In genomic region chr9:20694721-20695235, GRCm38 (mm10) we compare ENCODE assay signal across 9 mouse cellular contexts. TPM values are rescaled to one million over a fixed set of nuclear protein-coding genes. Genes with fewer than 3 reads are reported as not detected.
A peak's percentile ranks its signal among the peaks of the same experiment; 100 is the strongest.
DNase-seq lines count a peak whose midpoint lies in the region; ATAC-seq and TF ChIP-seq lines count a peak whose summit lies in the region.
"Had no signal": no experiment of that assay in that cellular context is flagged by ENCODE, and none has a peak within 500 bp of the region (broad histone marks: within the 10 kb centered on the region; RNA-seq: fewer than 3 reads in every experiment).

No protein-coding gene starts in this region.

- H3K36me3 ChIP-seq in megakaryocyte, embryonic 14.5 days (replicated peaks; ENCODE audit: low read length) = no peaks in the 10 kb centered on the region
- H3K36me3 ChIP-seq in limb, embryonic 14.5 days (ENCODE audit: control insufficient read depth, insufficient read depth, low read length) = no peaks in the 10 kb centered on the region
- no peaks in the 10 kb centered on the region for H3K36me3 ChIP-seq in stomach, embryonic 14.5 days (ENCODE audit: control insufficient read depth, insufficient read depth, low read length)

- H3K9me3 ChIP-seq in megakaryocyte, embryonic 14.5 days = peaks cover 35% of the 10 kb centered on the region
- no peaks in the 10 kb centered on the region for H3K9me3 ChIP-seq in limb, embryonic 14.5 days (ENCODE audit: control insufficient read depth, low read length)
- H3K9me3 ChIP-seq in stomach, embryonic 14.5 days (ENCODE audit: control insufficient read depth, low read depth, low read length) = no peaks in the 10 kb centered on the region

- peak overlapping the region; percentile 75 for H3K4me3 ChIP-seq in megakaryocyte, embryonic 14.5 days (replicated peaks)
- H3K4me3 ChIP-seq in limb, embryonic 14.5 days (replicated peaks; ENCODE audit: low read length) = peak overlapping the region; percentile 28
- peak overlapping the region; percentile 21 for H3K4me3 ChIP-seq in stomach, embryonic 14.5 days (ENCODE audit: low read depth, low read length)

- H3K27me3 ChIP-seq in megakaryocyte, embryonic 14.5 days (replicated peaks) = peaks cover 61% of the 10 kb centered on the region
- peaks cover 20% of the 10 kb centered on the region; the same call in 1 of the 2 replicates for H3K27me3 ChIP-seq in limb, embryonic 14.5 days (ENCODE audit: control insufficient read depth, insufficient read depth, low read length)
- H3K27me3 ChIP-seq in stomach, embryonic 14.5 days (ENCODE audit: control insufficient read depth, insufficient read depth, low read length) = 0 out of 2 replicates have a peak, but pooled peaks cover 3% of the 10 kb centered on the region

- intact Hi-C loops in gastrocnemius, postnatal 36 days (cut with DNase I) = no loop called here

- TF ChIP-seq POLR2A in limb, embryonic 14.5 days (IDR thresholded peaks at IDR 0.05; ENCODE audit: borderline replicate concordance, extremely low read depth, insufficient read depth, insufficient read length) = no peak

- 4% methylated on average over 24 of the region's 25 CpGs for WGBS in limb, embryonic 14.5 days
- WGBS in stomach, embryonic 14.5 days = 5% methylated on average over 25 of the region's 25 CpGs

- no peak overlapping the region for H3K27ac ChIP-seq in limb, embryonic 14.5 days (replicated peaks; ENCODE audit: low read depth, low read length)
- no peak overlapping the region for H3K27ac ChIP-seq in stomach, embryonic 14.5 days (ENCODE audit: low read length)

- ATAC-seq in megakaryocyte, adult 5-6 weeks (ENCODE audit: poor library complexity, severe bottlenecking) = no peak
- ATAC-seq in limb, embryonic 14.5 days (ENCODE audit: low FRiP score, low read depth) = no peak
- ATAC-seq in stomach, embryonic 14.5 days (ENCODE audit: insufficient number of reproducible peaks, insufficient read depth, low FRiP score, low read depth) = no peak
- ATAC-seq in erythroid progenitor cell, adult 5-6 weeks (replicated peaks; ENCODE audit: low FRiP score, poor library complexity, severe bottlenecking) = no peak

- H3K9ac ChIP-seq in limb, embryonic 14.5 days (ENCODE audit: low read depth, low read length, severe bottlenecking) = peak overlapping the region; percentile 36; the same call in 1 of the 2 replicates
- H3K9ac ChIP-seq in stomach, embryonic 14.5 days (replicated peaks; ENCODE audit: low read depth, low read length) = no peak overlapping the region; the same call in 1 of the 2 replicates

- H3K4me2 ChIP-seq in limb, embryonic 14.5 days (replicated peaks; ENCODE audit: low read depth, low read length, severe bottlenecking) = peak overlapping the region; percentile 44
- H3K4me2 ChIP-seq in stomach, embryonic 14.5 days (replicated peaks; ENCODE audit: low read depth, low read length) = peak overlapping the region; percentile 44

- peaks cover 4% of the 10 kb centered on the region; the same call in 1 of the 2 replicates for H3K4me1 ChIP-seq in megakaryocyte, embryonic 14.5 days
- 0 out of 2 replicates have a peak, but pooled peaks cover 6% of the 10 kb centered on the region for H3K4me1 ChIP-seq in limb, embryonic 14.5 days (ENCODE audit: control insufficient read depth, insufficient read depth, low read length)
- H3K4me1 ChIP-seq in stomach, embryonic 14.5 days (ENCODE audit: control insufficient read depth, insufficient read depth, low read length) = no peaks in the 10 kb centered on the region

- peak; percentile 42 for DNase-seq in cerebellum, postnatal 10 days
- no peak for DNase-seq in cerebellum, adult 11 months
- no peak for DNase-seq in limb, embryonic 14.5 days (ENCODE audit: low spot score)
- no peak for DNase-seq in gastrocnemius, postnatal 36 days

RNA-seq across cellular contexts. Expression of gene Pin1, which starts 42.9 kb away (rescaled TPM):
- 8.5 and 31.8 TPM in 2 replicates for polyA plus RNA-seq in megakaryocyte, embryonic 14.5 days (2012; ENCODE audit: insufficient read depth, low replicate concordance)
- total RNA-seq in megakaryocyte, adult 5-6 weeks (2015) = 10.2 and 10.6 TPM in 2 replicates
- 7.5 and 9.8 TPM in 2 replicates for total RNA-seq in megakaryocyte, adult 5-6 weeks (2017)
- 25.2 and 28.0 TPM in 2 replicates for polyA plus RNA-seq in limb, embryonic 14.5 days (2012; rRNA removed)
- 47.8 and 51.2 TPM in 2 replicates for polyA plus RNA-seq in limb, embryonic 14.5 days (2014; fragmentation: Nextera tagmentation; extraction: Ambion mirVana)
- polyA plus RNA-seq in stomach, embryonic 14.5 days (2014; fragmentation: Nextera tagmentation; extraction: Ambion mirVana) = 45.7 and 46.5 TPM in 2 replicates
- 4.2 and 10.1 TPM in 2 replicates for total RNA-seq in erythroid progenitor cell, adult 5-6 weeks (2015; ENCODE audit: low replicate concordance)
- total RNA-seq in erythroid progenitor cell, adult 5-6 weeks (2017; ENCODE audit: low replicate concordance) = 6.3 and 8.5 TPM in 2 replicates
- 10 to 100 TPM; 12.6 to 13.4 TPM for total RNA-seq in gastrocnemius, postnatal 36 days (2021)

RNA-seq across cellular contexts. Expression of gene Fbxl12, which starts 50.2 kb away (rescaled TPM):
- polyA plus RNA-seq in megakaryocyte, embryonic 14.5 days (2012; ENCODE audit: insufficient read depth, low replicate concordance) = 20.8 and 31.8 TPM in 2 replicates
- total RNA-seq in megakaryocyte, adult 5-6 weeks (2015) = 14.4 and 20.1 TPM in 2 replicates
- total RNA-seq in megakaryocyte, adult 5-6 weeks (2017) = 4.1 and 4.5 TPM in 2 replicates
- 41.5 and 52.8 TPM in 2 replicates for polyA plus RNA-seq in limb, embryonic 14.5 days (2012; rRNA removed)
- 11.9 and 12.9 TPM in 2 replicates for polyA plus RNA-seq in limb, embryonic 14.5 days (2014; fragmentation: Nextera tagmentation; extraction: Ambion mirVana)
- polyA plus RNA-seq in stomach, embryonic 14.5 days (2014; fragmentation: Nextera tagmentation; extraction: Ambion mirVana) = 12.2 and 13.5 TPM in 2 replicates
- total RNA-seq in erythroid progenitor cell, adult 5-6 weeks (2015; ENCODE audit: low replicate concordance) = 21.3 and 21.8 TPM in 2 replicates
- 4.6 and 11.6 TPM in 2 replicates for total RNA-seq in erythroid progenitor cell, adult 5-6 weeks (2017; ENCODE audit: low replicate concordance)
- 1 to 10 TPM; 4.7 to 6.0 TPM for total RNA-seq in gastrocnemius, postnatal 36 days (2021)

RNA-seq across cellular contexts. Expression of gene Olfm2, which starts 51.4 kb away (rescaled TPM):
- polyA plus RNA-seq in megakaryocyte, embryonic 14.5 days (2012; ENCODE audit: insufficient read depth, low replicate concordance) = 0.16 TPM in 1 of 2 replicates, not detected in the other
- not detected in 2 replicates for total RNA-seq in megakaryocyte, adult 5-6 weeks (2015)
- not detected in 2 replicates for total RNA-seq in megakaryocyte, adult 5-6 weeks (2017)
- 6.9 and 8.8 TPM in 2 replicates for polyA plus RNA-seq in limb, embryonic 14.5 days (2012; rRNA removed)
- 4.8 and 6.5 TPM in 2 replicates for polyA plus RNA-seq in limb, embryonic 14.5 days (2014; fragmentation: Nextera tagmentation; extraction: Ambion mirVana)
- polyA plus RNA-seq in stomach, embryonic 14.5 days (2014; fragmentation: Nextera tagmentation; extraction: Ambion mirVana) = 8.0 and 8.6 TPM in 2 replicates
- total RNA-seq in erythroid progenitor cell, adult 5-6 weeks (2015; ENCODE audit: low replicate concordance) = not detected in 2 replicates
- total RNA-seq in erythroid progenitor cell, adult 5-6 weeks (2017; ENCODE audit: low replicate concordance) = not detected in 2 replicates
- total RNA-seq in gastrocnemius, postnatal 36 days (2021) = under 1 TPM in 1 of 2 experiments, not detected in 1; 0.13 TPM
- total RNA-seq: common myeloid progenitor, adult 5-6 weeks had no signal

RNA-seq across cellular contexts. Expression of gene Ubl5, which starts 52.1 kb away (rescaled TPM):
- 15.3 TPM in 1 of 2 replicates, not detected in the other for polyA plus RNA-seq in megakaryocyte, embryonic 14.5 days (2012; ENCODE audit: insufficient read depth, low replicate concordance)
- total RNA-seq in megakaryocyte, adult 5-6 weeks (2015) = 455 and 486 TPM in 2 replicates
- total RNA-seq in megakaryocyte, adult 5-6 weeks (2017) = 123 and 127 TPM in 2 replicates
- 229 and 475 TPM in 2 replicates for polyA plus RNA-seq in limb, embryonic 14.5 days (2012; rRNA removed)
- 347 and 354 TPM in 2 replicates for polyA plus RNA-seq in limb, embryonic 14.5 days (2014; fragmentation: Nextera tagmentation; extraction: Ambion mirVana)
- polyA plus RNA-seq in stomach, embryonic 14.5 days (2014; fragmentation: Nextera tagmentation; extraction: Ambion mirVana) = 362 and 386 TPM in 2 replicates
- total RNA-seq in erythroid progenitor cell, adult 5-6 weeks (2015; ENCODE audit: low replicate concordance) = 158 and 182 TPM in 2 replicates
- 36.3 and 42.1 TPM in 2 replicates for total RNA-seq in erythroid progenitor cell, adult 5-6 weeks (2017; ENCODE audit: low replicate concordance)
- total RNA-seq in gastrocnemius, postnatal 36 days (2021) = 100 to 1,000 TPM; 163 to 198 TPM

Comparison
In these comparisons a context has a peak if more than half of its experiments do, and no peak if none do; other contexts are left out.
1. DNase-seq: peak in cerebellum, postnatal 10 days (2 of 2); none in cerebellum, adult 11 months (single experiment), limb, embryonic 14.5 days (single experiment) and gastrocnemius, postnatal 36 days (0 of 2).
2. H3K4me3 ChIP-seq: peak in every context shown above with its lines; median percentile 75 in megakaryocyte, embryonic 14.5 days; 28 in limb, embryonic 14.5 days; 21 in stomach, embryonic 14.5 days.